Mouse (Mus musculus) spleen, postnatal 10 days (tissue): Measurements from ENCODE around the gene Gm45337.
"Not testable (repeated sequence)": the region's sequence is repeated elsewhere in the genome, so short reads cannot be mapped to it uniquely, and the experiment has no call there.

ENCODE experiments used
- DNase-seq, 2 experiments: peaks; one replicate each; pipeline ENCODE4 v3.0.0; 2021 to 2022; ENCODE audit warnings: low spot score in 2 of 2

Gm45337 gene

GRCm38 (mm10) chr7:142144507-142144906 lies at the start of gene Gm45337:
Gm45337 (minus strand) TSS chr7:142144607.
- DNase-seq: no peak

GRCm38 (mm10) chr7:142190289-142190688 lies 45.9 kb upstream of the Gm45337 start, which contains the start of gene Gm10153:
Gm10153 (minus strand) TSS chr7:142190389.
- no peak for DNase-seq

- no peak for DNase-seq
These were observed 43.7 kb upstream of the Gm45337 start for GRCm38 (mm10) chr7:142188156-142188555.

- DNase-seq: no peak
These were observed 36.6 kb upstream of the Gm45337 start for GRCm38 (mm10) chr7:142181021-142181420.

GRCm38 (mm10) chr7:142178685-142179084 lies 34.3 kb upstream of the Gm45337 start:
- no peak for DNase-seq

GRCm38 (mm10) chr7:142175905-142176304 lies 31.5 kb upstream of the Gm45337 start, which contains the start of gene Krtap5-2:
Krtap5-2 (minus strand) TSS chr7:142176005.
- DNase-seq: not testable (repeated sequence)

- no peak for DNase-seq
These were observed 25.4 kb upstream of the Gm45337 start for GRCm38 (mm10) chr7:142169836-142170235.

GRCm38 (mm10) chr7:142165639-142166038 lies 21.2 kb upstream of the Gm45337 start, which contains the start of gene Gm4553:
Gm4553 (minus strand) TSS chr7:142165739.
- not testable (repeated sequence) for DNase-seq

- no peak for DNase-seq
These were observed 15.0 kb upstream of the Gm45337 start for GRCm38 (mm10) chr7:142159366-142159765.

- DNase-seq: not testable (repeated sequence)
These were observed 12.6 kb upstream of the Gm45337 start, which contains the start of gene Gm29735 for GRCm38 (mm10) chr7:142157013-142157412. Gm29735 (minus strand) TSS chr7:142157113.

- DNase-seq: no peak
These were observed 10.9 kb upstream of the Gm45337 start for GRCm38 (mm10) chr7:142155308-142155707.

- no peak for DNase-seq
These were observed 7.8 kb upstream of the Gm45337 start for GRCm38 (mm10) chr7:142152191-142152590.

GRCm38 (mm10) chr7:142148633-142149032 lies 4.2 kb upstream of the Gm45337 start:
- no peak for DNase-seq

- peak in 1 of 2 experiments; percentile 42 for DNase-seq
These were observed 1.6 kb upstream of the Gm45337 start for GRCm38 (mm10) chr7:142146033-142146432.

GRCm38 (mm10) chr7:142145413-142145940 lies 1.1 kb upstream of the Gm45337 start:
- no peak for DNase-seq

- DNase-seq: not testable (repeated sequence)
These were observed 849 bp downstream of the Gm45337 start for GRCm38 (mm10) chr7:142143506-142144010.

GRCm38 (mm10) chr7:142140696-142141095 lies 3.7 kb downstream of the Gm45337 start:
- DNase-seq: no peak

- DNase-seq: not testable (repeated sequence)
These were observed 8.5 kb downstream of the Gm45337 start, which contains the start of gene Gm39115 for GRCm38 (mm10) chr7:142135934-142136333. Gm39115 (minus strand) TSS chr7:142136034.

GRCm38 (mm10) chr7:142134206-142134995 lies 10.0 kb downstream of the Gm45337 start:
- DNase-seq: no peak

GRCm38 (mm10) chr7:142128843-142129242 lies 15.6 kb downstream of the Gm45337 start:
- no peak for DNase-seq

GRCm38 (mm10) chr7:142120629-142121028 lies 23.8 kb downstream of the Gm45337 start, which contains the start of gene Gm45618:
Gm45618 (minus strand) TSS chr7:142120729.
- DNase-seq: not testable (repeated sequence)

GRCm38 (mm10) chr7:142119632-142120031 lies 24.8 kb downstream of the Gm45337 start:
- peak in 1 of 2 experiments; percentile 39 for DNase-seq
